Mouse (Mus musculus) frontal cortex, adult (tissue): ENCODE results near the gene Slc52a3.
"Not testable (repeated sequence)": the region's sequence is repeated elsewhere in the genome, so short reads cannot be mapped to it uniquely, and the experiment has no call there.

Experiments
- ATAC-seq: cut with Nextera tagmentation; 2 replicates; pipeline ENCODE4 v1.9.2; 2017; ENCODE audit warnings: mild to moderate bottlenecking, moderate library complexity, mixed read lengths; ENCODE audit not compliant: low TSS enrichment

Slc52a3 gene

DNA sequence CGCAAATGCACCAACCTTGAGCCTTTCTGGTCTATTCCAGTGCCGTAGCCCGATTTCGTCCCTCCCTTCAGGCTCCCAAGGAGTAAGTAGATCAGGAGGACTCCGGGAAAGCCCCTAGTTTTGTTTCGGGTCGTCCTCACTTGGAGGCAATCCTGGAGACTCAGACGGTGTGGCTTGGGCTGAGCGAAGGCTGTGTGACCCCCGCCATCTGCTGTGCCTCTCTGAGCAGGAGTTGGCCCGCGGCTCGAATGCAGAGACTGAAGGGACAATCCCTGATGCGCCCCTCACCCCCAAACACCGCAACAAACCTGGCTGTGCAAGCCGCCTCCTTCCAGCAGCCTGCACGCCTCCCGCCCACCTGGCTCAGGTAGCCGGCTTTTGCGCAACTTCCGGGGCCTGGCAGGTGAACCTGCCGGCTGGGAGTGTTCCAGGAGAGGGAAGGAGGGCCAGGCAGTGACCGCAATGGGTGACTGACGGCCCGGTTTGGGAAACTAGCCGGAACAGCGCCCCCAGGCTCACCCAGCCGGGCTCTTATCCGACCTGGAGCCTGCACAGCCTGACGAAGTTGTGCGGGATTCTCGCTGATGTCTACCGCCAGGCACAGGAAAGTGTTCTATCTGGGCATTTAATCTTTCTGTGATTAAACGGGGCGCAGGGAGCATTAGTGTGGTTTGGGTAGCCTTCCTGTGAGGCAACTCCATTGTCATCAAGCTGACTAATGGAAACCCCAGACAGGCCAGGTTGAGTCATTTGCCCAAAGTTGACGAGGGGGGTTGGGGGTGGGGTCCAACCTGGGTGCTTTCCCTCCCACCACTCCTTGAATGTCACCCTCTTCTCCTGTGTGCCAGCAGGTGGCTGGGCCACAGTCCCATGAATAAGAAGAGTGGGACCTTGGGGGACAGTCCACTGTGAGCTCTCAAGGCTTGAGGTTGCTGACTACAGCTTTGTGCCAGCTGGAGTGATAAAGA lies 22.4 kb upstream of the Slc52a3 start:
- no peak for ATAC-seq

DNA sequence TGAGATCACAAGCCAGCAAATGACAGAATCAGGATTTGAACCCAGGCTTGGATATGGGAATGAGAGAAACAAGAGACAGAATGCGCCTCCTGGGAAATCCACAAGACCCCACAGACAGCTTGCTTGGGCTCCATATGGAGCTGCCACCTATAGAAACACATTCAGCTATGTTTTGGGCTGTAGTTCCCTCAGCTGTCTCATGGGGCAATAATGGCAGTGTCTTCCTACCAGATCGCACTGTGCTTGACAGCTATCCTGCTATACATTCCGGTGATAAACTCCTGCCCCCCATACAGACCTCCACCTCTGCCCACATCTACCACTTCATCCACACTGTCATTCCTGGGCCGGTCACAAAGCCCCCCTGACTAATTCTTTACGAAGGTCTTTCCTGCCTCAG lies 21.0 kb upstream of the Slc52a3 start:
- ATAC-seq, result no peak

DNA sequence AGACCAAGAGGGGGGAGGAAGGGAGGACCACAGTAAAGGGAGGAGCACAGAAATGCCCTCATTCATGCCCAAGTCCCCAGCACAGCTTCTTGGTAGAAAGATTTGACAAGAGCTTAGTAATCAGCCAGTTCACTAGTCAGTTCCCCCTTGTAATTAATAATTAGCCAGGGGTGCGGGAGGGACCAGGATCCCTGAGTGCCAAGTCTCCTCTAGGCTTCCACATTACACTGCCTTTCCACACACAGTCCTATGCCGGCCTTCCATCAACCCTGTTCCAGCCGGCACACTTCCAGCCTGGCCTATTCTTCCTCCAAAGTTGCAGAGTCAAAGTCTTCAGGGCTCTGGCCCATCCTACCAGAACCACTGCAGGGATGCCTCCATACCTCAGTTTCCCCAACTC lies 20.2 kb upstream of the Slc52a3 start:
- ATAC-seq, result no peak

DNA sequence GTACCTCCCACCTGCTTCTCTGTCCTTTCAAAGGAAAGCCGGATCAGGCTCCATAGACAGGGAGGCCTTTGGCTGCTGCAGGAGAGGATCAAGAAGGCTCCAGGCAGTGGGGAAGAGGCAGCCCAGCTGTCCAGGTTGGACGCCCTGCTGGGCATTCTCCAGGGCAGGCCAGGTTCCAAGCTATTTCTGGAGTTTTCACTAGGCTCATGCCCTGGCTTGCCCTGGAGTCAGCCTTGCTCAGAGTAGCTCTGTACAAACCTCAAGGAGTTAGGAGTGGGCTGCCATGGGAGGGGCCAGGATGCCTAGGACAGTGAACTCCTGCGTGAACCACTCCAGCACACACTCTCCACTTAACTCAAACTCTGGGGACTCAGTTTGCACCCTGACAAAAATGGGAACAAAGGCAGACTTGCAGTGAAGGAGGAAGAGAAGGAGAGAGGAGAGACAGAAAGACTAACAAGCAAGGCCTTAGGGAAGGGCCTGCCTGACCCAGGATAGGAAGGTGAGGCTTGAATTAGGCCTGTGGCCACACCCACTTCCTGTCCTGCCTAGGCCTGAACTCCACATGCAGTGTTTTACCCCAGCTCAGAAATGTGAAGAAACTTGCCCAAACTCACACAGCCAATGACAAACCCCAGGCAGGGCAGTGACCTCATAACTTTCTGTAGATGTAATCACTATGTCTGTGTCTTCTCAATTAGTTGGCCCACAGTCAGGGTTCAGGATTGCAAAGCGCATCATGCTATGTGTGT lies 18.4 kb upstream of the Slc52a3 start:
- no peak for ATAC-seq

DNA sequence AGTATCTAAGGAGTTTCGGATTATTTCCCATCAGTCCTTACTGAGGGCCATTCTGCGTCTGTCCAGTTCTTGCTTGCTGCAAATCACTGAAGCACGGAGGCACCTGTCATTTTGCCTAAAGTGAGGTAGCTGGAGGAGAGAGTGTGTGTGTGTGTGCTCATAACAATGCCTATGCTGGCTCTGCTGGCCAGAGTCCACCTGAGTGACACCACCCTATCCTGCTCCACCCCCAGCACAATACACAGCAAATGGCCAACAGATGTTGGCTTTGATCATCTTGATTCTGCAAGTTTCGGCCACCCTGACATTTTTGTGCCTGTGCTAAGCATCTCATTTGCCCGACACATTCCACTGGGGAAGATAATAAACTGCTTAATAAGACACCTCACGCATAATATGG lies 17.8 kb upstream of the Slc52a3 start:
- no peak for ATAC-seq

DNA sequence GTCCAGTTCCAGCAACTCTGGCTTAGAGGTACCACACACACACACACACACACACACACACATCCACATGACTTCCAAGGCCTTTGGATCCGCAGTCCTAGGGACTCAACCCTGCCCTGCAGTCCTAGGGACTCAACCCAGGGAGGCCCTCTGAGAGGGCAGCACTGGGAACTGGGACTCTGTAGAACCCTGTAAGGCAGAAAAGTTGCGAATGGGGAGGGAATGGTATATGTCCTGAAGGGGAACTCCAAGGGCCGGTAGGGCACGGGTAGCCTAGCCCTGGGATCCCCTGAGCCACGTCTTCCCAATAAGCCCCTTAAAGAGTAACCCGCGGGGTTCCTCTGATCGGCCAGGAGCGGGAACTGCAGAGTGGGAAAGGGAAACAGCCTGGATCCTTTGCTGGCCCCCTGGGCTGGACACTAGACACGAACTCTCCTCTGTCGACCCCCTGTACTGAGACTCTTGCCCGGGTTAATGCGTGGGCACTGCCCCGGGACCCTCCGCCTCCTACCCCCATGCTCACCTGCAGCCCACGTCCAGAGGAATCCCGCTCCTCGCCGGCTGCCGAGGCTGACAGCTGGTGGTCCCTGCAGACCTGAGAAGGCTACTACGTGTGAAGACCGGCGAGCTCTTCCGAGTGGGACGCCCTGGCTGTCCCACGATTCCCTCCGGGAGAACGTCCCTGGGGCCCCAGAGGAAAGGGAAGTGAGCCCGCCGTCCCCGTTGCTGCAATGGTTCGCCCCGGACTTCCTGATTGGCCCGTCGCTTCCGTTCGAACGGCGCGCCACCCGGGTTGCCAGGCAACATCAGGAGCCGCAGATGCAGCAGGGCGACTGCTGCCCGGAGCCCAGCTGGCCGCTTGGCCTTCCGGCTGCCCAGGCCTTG lies 16.6 kb upstream of the Slc52a3 start, which contains the start of gene Fam110a:
Fam110a (minus strand) TSS at position 750 of the 885 bp plus-strand sequence.
- ATAC-seq, result peak; percentile 99

DNA sequence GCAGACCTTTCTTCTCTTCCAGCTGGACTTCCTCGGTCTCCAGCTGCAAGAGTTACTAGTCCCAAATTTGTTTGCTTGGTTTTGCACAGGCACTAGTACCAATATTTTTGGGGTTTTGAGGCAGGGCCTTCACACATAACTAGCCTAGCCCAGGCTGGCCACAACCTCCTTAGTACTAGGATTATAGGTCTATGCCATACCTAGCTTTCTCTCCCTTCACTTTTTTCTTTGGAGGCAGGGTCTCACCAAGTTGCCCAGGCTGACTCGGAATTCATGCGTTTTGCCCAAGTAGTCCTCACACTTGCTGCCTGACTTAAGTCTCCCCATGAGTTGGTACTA lies 16.0 kb upstream of the Slc52a3 start:
- peak; percentile 47 for ATAC-seq

DNA sequence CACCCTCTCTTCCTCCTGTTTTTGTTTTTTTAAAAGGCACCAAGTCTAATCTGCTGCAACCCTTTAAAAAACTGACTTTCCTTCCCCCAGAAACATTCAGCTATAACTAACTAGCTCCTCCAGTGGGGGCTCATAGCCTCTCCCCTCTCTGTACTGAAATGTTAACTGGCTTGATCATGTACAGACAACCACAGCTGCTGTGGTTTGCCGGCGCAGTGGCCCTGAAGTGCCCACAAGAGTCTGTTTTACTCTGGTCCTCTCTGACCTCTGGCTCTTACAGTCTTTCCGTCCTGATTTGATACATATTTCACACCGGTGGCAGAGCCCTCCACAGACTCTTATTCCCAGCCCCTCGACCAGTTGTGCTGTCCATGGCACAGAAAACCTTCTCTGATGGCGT lies 15.0 kb upstream of the Slc52a3 start:
- ATAC-seq, result no peak

DNA sequence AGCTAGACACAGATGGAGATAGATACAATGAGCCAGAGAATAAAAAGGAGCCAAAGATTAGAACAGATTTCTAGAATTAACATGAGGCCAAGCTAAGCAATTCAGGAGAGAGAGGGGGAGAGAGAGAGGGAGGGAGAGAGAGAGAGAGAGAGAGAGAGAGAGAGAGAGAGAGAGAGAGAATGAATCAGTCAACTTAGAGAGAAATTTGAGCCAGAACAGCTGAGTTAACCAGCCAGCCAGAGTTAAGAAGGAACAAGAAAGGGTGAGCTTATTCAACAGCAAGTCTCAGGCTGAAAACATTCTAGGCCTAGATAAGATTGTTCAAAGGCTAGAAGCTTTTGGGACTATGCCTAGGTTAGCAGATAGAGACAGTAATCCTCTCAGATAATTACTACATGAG lies 13.8 kb upstream of the Slc52a3 start:
- ATAC-seq, result no peak

DNA sequence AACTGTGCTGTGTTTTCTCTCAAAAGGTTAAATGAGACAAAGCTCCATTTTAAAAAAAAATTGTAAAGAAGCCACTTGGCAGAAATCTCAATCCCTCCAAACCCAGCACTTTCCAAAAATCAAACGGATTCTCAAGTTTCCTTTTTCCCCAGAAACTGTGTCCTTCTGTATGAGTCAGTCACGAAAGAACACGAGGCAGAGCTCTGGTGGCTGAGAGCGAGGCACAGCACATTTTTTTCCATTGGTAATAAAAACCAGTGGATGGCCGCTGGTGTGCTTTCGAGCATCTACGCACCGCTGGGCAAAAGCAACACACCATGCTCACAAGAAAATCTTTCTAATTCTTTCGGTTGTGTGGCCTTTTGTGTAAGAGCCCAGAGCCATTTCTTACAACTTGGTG lies 12.3 kb upstream of the Slc52a3 start:
- ATAC-seq, result 0 out of 2 replicates have a peak, but pooled peaks have one; percentile 13

GRCm38 (mm10) chr2:151985426-151986172 lies 10.7 kb upstream of the Slc52a3 start:
- ATAC-seq, result no peak

DNA sequence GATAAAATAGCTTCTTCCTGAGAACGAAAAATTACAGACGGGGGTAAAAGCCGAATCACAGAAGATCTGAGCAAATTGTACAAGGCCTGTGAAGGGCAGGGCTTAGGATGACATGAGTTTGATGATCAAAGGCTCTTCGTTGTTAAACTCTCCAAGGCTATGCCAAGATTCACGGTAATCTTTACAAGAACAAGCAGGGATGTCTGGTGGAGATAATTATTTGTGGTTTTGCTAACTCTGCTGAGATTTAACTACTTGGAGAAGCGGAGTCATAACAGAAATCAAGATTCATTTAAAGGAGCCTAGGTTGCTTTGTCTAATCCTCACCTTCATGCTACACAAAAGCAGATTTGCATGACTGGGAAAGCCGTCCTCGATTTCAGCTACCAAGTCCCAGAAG lies 9.4 kb upstream of the Slc52a3 start:
- no peak for ATAC-seq

- no peak for ATAC-seq
Measured at GRCm38 (mm10) chr2:151988978-151989377, 7.3 kb upstream of the Slc52a3 start.

DNA sequence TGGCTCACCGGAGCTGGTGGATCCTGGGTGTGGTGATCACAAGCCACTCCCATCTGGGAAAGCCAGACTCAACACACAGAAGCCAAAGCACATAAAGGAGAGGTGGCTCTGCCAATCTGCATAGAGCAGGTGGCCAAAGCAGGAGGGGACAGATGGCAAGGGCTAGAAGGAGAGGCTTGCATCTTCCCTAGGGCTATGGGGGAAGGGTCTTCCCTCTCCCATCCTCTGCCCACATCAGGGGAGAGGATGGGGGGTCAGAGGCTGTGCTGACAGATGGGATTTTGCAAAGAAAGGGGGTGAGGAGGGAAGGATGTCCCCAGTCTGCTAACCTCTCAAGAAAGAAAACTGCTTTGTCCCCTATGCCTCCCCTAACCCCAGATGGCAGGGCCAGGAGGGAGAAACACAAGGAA lies 5.3 kb upstream of the Slc52a3 start:
- ATAC-seq, result no peak

DNA sequence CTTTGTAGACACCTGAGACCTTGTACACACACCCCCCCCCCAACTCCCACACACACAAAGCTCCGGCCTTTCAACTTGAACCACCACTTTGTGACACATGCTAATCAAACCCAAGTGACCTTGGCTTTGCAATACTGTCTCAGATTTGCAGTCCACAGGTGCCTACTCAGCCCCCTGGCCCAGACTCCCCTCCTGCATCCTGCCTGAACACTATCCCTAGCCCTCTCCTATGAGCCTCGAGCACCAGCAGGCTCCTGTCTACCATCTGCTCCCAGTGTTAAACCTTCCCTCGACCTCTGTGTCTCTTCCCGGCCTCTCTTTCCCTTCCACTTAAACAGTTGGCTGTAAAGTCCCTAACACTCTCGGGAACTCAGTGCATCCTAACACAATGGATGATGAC lies 4.9 kb upstream of the Slc52a3 start:
- ATAC-seq, result no peak

- peak; percentile 75 for ATAC-seq
Measured at GRCm38 (mm10) chr2:151994350-151995122, 1.8 kb upstream of the Slc52a3 start.

GRCm38 (mm10) chr2:151997190-151997575 lies 872 bp downstream of the Slc52a3 start:
- not testable (repeated sequence) for ATAC-seq

DNA sequence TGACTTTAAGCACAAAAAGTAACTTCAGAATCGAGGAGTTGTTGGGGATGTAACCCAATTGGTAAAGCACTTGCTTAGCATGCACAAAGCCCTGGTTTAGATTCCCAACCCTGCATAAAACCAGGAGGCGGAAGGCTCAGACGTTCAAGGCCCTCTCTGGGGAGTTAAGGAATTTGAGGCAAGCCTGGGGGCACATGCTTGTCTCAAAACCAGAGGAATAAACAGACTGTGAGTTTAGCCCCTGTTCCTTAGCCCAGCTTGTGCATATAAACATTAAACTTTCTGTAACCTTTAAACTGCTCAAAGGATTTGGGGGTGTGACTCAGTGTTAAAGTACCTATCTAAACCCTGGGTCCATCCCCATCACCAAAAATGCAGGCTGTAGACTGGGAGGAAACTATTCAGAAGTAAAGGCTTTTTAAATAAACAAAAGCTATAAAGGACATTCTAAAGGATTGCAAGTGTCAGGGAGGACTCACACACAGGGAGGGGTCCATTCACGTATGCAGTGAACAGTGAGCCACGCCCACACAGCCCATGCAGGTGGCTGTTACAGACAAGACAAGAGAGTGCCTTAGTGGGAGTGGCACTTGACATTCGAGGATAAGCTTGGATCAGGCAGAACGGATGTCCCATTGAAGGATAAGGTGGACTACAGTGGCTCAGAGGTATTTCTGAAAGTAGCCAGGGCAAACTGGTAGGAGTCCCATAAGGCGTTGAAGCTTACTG lies 1.6 kb downstream of the Slc52a3 start:
- no peak for ATAC-seq

- ATAC-seq, result no peak
Measured at GRCm38 (mm10) chr2:151998505-151998899, 2.2 kb downstream of the Slc52a3 start.

DNA sequence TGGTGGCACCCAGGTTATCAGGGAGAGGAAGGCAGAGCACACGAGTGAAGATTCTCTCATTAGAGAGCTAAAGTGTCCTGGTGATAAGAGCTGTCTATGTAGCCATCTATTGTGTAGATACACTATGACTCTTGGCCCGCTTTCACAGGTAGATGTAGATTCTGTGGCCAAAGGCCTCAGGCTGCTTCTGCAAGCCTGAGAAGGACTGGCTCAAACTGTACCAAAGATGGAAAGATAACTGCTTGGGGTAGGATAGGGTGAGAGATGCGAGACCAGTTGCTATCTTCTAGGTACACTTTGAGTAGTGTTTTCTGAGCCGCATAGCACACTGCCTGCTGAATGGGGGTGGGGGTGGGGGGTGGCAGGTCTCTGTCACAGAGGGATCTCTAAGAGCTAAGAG lies 2.6 kb downstream of the Slc52a3 start:
- ATAC-seq, result no peak
